Mouse (Mus musculus) intestine, embryonic 16.5 days (tissue): ENCODE data around the gene Glb1. TPM values are rescaled to one million over a fixed set of nuclear protein-coding genes. Genes with fewer than 3 reads are reported as not detected.
"Not testable (repeated sequence)": the region's sequence is repeated elsewhere in the genome, so short reads cannot be mapped to it uniquely, and the experiment has no call there.

Source experiments
- ATAC-seq: fragments of 200-750 bp; cut with Nextera tagmentation; 2 replicates; pipeline ENCODE4 v1.8.0; 2017; ENCODE audit warnings: moderate TSS enrichment, moderate library complexity
- H3K27ac ChIP-seq: fragments of 300-500 bp; sonication (generic); 2 replicates; pipeline ENCODE4 v1.5.1; 2014; ENCODE audit warnings: mild to moderate bottlenecking, low read length
- H3K27me3 ChIP-seq: fragments of 300-500 bp; sonication (generic); replicated peaks from 2 replicates; pipeline ENCODE4 v1.6.1; 2014; ENCODE audit warnings: low read length, control low read depth, mixed read lengths; ENCODE audit not compliant: control insufficient read depth, insufficient read depth
- H3K36me3 ChIP-seq: fragments of 300-500 bp; sonication (generic); 2 replicates; pipeline ENCODE4 v1.6.1; 2014; ENCODE audit warnings: low read length, control low read depth; ENCODE audit not compliant: control insufficient read depth, insufficient read depth
- H3K4me1 ChIP-seq: fragments of 300-500 bp; sonication (generic); 2 replicates; pipeline ENCODE4 v1.6.1; 2014; ENCODE audit warnings: low read length, control low read depth, mixed read lengths; ENCODE audit not compliant: control insufficient read depth, insufficient read depth
- H3K4me2 ChIP-seq: fragments of 300-500 bp; sonication (generic); 2 replicates; pipeline ENCODE4 v1.6.1; 2014; ENCODE audit warnings: low read depth, low read length, control low read depth
- H3K4me3 ChIP-seq: fragments of 300-500 bp; sonication (generic); 2 replicates; pipeline ENCODE4 v1.5.1; 2014; ENCODE audit warnings: mild to moderate bottlenecking, low read length
- H3K9ac ChIP-seq: fragments of 300-500 bp; sonication (generic); 2 replicates; pipeline ENCODE4 v1.6.1; 2014; ENCODE audit warnings: low read depth, low read length
- H3K9me3 ChIP-seq: fragments of 300-500 bp; sonication (generic); 2 replicates; pipeline ENCODE4 v1.6.1; 2016; ENCODE audit warnings: low read length, control low read depth; ENCODE audit not compliant: control insufficient read depth
- WGBS: fragments of 180-500 bp; shearing (Covaris S2); extraction: QIAGEN DNeasy Blood & Tissue Kit; methylation state at CpG from one replicate; pipeline ENCODE4 v1.1.7; 2014; 5-methylcytosine and 5-hydroxymethylcytosine counted together
- polyA plus RNA-seq: library from polyadenylated mRNA; unstranded; fragments of >200 nt; fragmentation: Nextera tagmentation; extraction: Ambion mirVana; gene quantifications from 2 replicates; pipeline ENCODE4 v1.2.1, GENCODE M21; 2015

Glb1 gene
- polyA plus RNA-seq, 1 experiment from 2014 or later, result 295 TPM

DNA sequence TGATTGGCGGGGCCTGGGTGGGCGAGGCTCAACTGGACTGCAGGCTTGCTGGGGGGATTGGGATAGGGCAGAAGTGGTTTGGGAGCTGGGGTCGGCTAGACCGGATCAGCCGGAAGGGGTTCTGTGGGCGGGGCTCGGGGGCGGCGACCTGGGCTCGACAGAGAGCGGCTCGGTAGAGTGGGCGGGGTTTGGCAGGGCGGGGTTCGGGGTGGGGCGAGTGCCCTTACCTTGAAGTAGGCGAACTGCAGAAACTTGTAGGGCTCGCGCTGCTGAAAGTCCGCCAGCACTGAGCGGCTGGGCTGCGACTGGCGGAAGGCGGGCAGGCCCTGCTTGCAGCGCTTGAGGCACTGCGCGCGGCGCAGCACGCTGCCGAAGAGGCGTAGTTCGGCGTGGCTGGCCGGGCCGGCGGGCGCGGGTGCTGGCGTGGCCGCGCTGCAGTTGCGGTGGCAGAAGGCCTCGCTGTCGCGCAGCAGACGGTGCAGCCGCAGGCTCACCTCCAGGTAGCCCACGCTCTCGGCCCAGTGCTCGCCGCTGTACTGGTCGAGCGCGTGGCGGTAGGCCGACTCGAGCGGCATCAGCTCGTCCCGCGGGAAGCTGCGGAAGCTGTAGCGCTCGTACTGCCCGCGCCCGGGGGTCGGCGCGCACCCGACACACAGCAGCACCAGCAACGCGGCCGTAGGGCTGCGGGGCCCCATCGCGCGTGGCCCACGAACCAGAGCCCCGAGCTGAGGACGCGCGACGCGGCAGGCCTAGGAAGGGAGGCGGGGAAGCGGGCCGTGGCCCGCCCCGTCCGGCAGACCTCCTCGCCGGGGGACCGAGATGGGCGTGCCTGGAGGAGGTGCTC is 10.7 kb upstream of the Glb1 start, which contains the start of gene Crtap:
Gene Crtap, minus strand, starts transcription at position 771 of the 844 bp plus-strand sequence.
- Histone ChIP-seq H3K9ac (peak within 1 kb of the TSS; percentile 79), H3K4me3 (peak within 1 kb of the TSS; percentile 63), H3K27ac (peak within 1 kb of the TSS; percentile 97), H3K4me1 (peaks cover 20% of the 10 kb centered on the region), H3K27me3 (no peaks in the 10 kb centered on the region), H3K9me3 (no peaks in the 10 kb centered on the region), H3K4me2 (peak within 1 kb of the TSS; percentile 77), H3K36me3 (no peaks in the 10 kb centered on the region; the same call in 1 of the 2 replicates)
- peak; percentile 83 for ATAC-seq
- 1% methylated on average over 90 of the region's 96 CpGs for WGBS

DNA sequence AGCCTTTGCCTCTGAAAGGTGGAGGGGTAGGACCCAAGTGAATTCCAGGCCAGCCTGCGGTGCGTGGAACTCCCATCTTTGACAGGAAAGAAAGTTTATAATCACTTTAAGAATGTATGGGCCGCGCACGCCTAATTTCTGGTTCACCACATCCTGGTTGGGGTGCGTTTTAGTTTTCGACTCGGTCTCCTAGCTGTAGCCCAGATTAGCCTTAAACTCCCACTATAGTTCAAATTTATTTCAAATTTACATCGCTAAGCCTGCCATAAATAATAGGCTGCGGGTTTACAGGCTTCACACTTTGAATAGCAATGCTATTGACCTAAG is 10.2 kb upstream of the Glb1 start:
- 3% methylated on average over 10 of the region's 10 CpGs for WGBS
- H3K27me3 ChIP-seq, result no peaks in the 10 kb centered on the region
- no peaks in the 10 kb centered on the region; the same call in 1 of the 2 replicates for H3K36me3 ChIP-seq

GRCm38 (mm10) chr9:114394136-114394535 is 6.7 kb upstream of the Glb1 start:
- H3K4me2 ChIP-seq, result not testable (repeated sequence)

More for the DNA sequence above, 10.2 kb upstream of the Glb1 start:
- Histone ChIP-seq H3K4me3 (peak overlapping the region; percentile 63), H3K27ac (peak overlapping the region; percentile 97), H3K4me2 (peak overlapping the region; percentile 77), H3K9ac (peak overlapping the region; percentile 79), H3K9me3 (no peaks in the 10 kb centered on the region), H3K4me1 (peaks cover 20% of the 10 kb centered on the region)
- ATAC-seq, result no peak

DNA sequence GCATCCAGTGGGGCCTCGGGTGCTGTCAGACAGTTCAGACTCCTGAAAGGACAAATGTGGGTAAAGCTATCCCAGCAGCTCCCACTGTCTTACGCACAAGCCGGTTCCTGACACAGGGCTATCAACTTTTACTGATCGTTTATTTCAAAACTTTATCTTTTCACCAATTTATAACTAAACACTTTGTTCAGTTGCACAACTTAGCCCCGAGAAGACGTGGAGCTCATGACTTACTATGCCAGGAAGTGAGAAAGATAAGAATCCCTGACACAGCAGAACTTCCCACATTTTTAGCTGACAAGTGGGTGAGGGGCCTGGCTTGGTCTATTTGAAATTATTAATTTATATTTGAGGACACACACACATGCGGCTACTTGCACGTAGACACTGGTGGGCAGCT is 6.2 kb upstream of the Glb1 start:
- Histone ChIP-seq H3K36me3 (no peaks in the 10 kb centered on the region), H3K9ac (no peak overlapping the region), H3K4me1 (peaks cover 2% of the 10 kb centered on the region; the same call in 1 of the 2 replicates), H3K27ac (peak overlapping the region; percentile 63), H3K4me2 (no peak overlapping the region), H3K27me3 (no peaks in the 10 kb centered on the region), H3K4me3 (no peak overlapping the region), H3K9me3 (no peaks in the 10 kb centered on the region)
- 61% methylated on average over 8 of the region's 8 CpGs for WGBS
- ATAC-seq, result 0 out of 2 replicates have a peak, but pooled peaks have one; percentile 21

More at GRCm38 (mm10) chr9:114394136-114394535, 6.7 kb upstream of the Glb1 start:
- H3K36me3 ChIP-seq, H3K9ac ChIP-seq, H3K4me3 ChIP-seq, H3K4me1 ChIP-seq, H3K27me3 ChIP-seq, ATAC-seq, H3K9me3 ChIP-seq: not testable (repeated sequence)
- WGBS, result 58% methylated on average over 6 of the region's 6 CpGs
- H3K27ac ChIP-seq, result peak overlapping the region; percentile 63; the same call in 1 of the 2 replicates

DNA sequence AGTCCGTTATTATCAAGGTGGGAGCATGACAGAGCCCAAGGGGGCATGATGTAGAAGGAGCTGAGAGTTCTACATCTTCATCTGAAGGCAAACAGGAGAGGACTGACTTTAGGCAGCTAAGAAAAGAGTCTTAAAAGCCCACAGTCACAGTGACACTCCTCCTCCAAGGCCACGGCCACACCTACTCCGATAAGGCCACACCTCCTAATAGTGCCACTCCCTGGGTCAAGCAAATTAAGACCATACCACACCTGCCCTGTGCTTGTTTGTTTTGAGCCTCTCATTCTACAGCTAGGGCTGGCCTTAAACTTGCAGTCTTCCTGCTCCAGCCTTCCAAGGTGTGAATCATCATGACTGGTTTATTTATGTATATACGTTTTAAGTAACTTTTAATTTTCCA is 5.6 kb upstream of the Glb1 start:
- no peaks in the 10 kb centered on the region for H3K36me3 ChIP-seq
- H3K27me3 ChIP-seq, result no peaks in the 10 kb centered on the region
- no peak overlapping the region for H3K4me3 ChIP-seq
- 72% methylated on average over 4 of the region's 4 CpGs for WGBS
- no peaks in the 10 kb centered on the region; the same call in 1 of the 2 replicates for H3K4me1 ChIP-seq
- ATAC-seq, result peak; percentile 63
- no peak overlapping the region for H3K9ac ChIP-seq
- H3K4me2 ChIP-seq, result no peak overlapping the region
- H3K9me3 ChIP-seq, result no peaks in the 10 kb centered on the region
- H3K27ac ChIP-seq, result peak overlapping the region; percentile 53

DNA sequence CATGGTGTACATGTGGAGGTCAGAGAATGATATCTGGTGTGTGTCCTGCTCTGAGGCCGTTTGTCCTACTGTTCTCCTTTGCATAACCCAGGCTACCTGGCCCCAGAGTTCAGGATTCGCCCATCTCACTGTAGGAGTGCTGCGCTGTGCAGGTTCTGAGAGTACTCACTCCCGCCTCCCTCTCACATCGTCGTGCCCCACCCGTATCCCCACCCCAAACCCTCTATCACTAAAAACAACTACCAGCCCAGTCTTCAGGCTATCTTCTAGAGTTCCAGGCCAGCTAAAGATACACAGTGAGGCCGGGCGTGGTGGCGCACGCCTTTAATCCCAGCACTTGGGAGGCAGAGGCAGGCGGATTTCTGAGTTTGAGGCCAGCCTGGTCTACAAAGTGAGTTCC is 1.2 kb upstream of the Glb1 start:
- H3K36me3 ChIP-seq, result peaks cover 10% of the 10 kb centered on the region
- no peaks in the 10 kb centered on the region for H3K27me3 ChIP-seq
- no peak overlapping the region for H3K9ac ChIP-seq
- H3K4me3 ChIP-seq, result no peak overlapping the region
- no peak for ATAC-seq
- H3K27ac ChIP-seq, result no peak overlapping the region
- H3K9me3 ChIP-seq, result no peaks in the 10 kb centered on the region
- WGBS, result 87% methylated on average over 12 of the region's 12 CpGs
- peaks cover 5% of the 10 kb centered on the region for H3K4me1 ChIP-seq
- H3K4me2 ChIP-seq, result no peak overlapping the region

- ATAC-seq, result peak; percentile 52
- H3K27ac ChIP-seq, result peak overlapping the region; percentile 94
- peak overlapping the region; percentile 70 for H3K4me3 ChIP-seq
- peak overlapping the region; percentile 98 for H3K9ac ChIP-seq
- peaks cover 18% of the 10 kb centered on the region for H3K36me3 ChIP-seq
- no peaks in the 10 kb centered on the region for H3K27me3 ChIP-seq
- peaks cover 5% of the 10 kb centered on the region for H3K4me1 ChIP-seq
- WGBS, result 23% methylated on average over 5 of the region's 5 CpGs
- peak overlapping the region; percentile 70 for H3K4me2 ChIP-seq
- H3K9me3 ChIP-seq, result 0 out of 2 replicates have a peak, but pooled peaks cover 6% of the 10 kb centered on the region
Measured at GRCm38 (mm10) chr9:114400588-114400948, 308 bp upstream of the Glb1 start.

DNA sequence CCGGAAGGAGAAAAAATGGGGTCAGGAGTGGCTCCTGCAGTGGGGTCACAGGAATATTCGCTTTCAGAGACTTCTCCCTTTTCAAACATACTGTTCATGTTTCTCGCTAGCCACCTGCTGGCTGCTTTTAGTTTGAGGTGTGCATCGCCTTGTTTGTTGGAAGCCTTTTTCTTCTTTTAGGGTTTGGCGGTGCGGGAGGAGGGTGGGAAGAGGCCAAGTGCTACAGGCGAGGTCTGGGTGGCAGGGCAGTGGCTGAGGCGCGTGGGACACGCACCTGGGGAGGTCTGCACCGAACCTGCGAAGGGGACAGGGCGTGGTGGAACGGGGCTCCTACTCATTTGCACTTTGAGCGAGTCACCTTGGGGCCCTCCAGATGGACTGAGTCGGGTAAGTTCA is 807 bp downstream of the Glb1 start:
- Histone ChIP-seq H3K4me2 (peak overlapping the region; percentile 70), H3K36me3 (peaks cover 26% of the 10 kb centered on the region), H3K9ac (peak overlapping the region; percentile 98), H3K4me3 (peak overlapping the region; percentile 70), H3K27ac (peak overlapping the region; percentile 94), H3K9me3 (0 out of 2 replicates have a peak, but pooled peaks cover 6% of the 10 kb centered on the region), H3K4me1 (peaks cover 5% of the 10 kb centered on the region), H3K27me3 (no peaks in the 10 kb centered on the region)
- peak; percentile 79 for ATAC-seq
- WGBS, result 2% methylated on average over 16 of the region's 16 CpGs

- H3K4me2 ChIP-seq, result no peak overlapping the region
- no peaks in the 10 kb centered on the region for H3K4me1 ChIP-seq
- 85% methylated on average over 2 of the region's 2 CpGs for WGBS
- H3K9ac ChIP-seq, result no peak overlapping the region
- H3K36me3 ChIP-seq, result peaks cover 64% of the 10 kb centered on the region
- ATAC-seq, result no peak
- no peak overlapping the region for H3K27ac ChIP-seq
- H3K9me3 ChIP-seq, result 0 out of 2 replicates have a peak, but pooled peaks cover 6% of the 10 kb centered on the region
- no peak overlapping the region for H3K4me3 ChIP-seq
- H3K27me3 ChIP-seq, result no peaks in the 10 kb centered on the region
Measured at GRCm38 (mm10) chr9:114407676-114408075, 6.8 kb downstream of the Glb1 start.
